Mouse (Mus musculus) layer of hippocampus, adult 2 months (tissue): ENCODE measurements around the gene S100a13. TPM values are rescaled to one million over a fixed set of nuclear protein-coding genes. Genes with fewer than 3 reads are reported as not detected.
A peak's percentile ranks its signal among the peaks of the same experiment; 100 is the strongest.

Experiments
- DNase-seq, 2 experiments: peaks; one replicate each; pipeline ENCODE4 v3.0.0; 2022; ENCODE audit warnings: low spot score in 2 of 2
- H3K27ac ChIP-seq: fragments of 200-600 bp; 2 replicates; pipeline ENCODE4 v1.8.1; 2022
- H3K4me3 ChIP-seq: fragments of 200-600 bp; 2 replicates; pipeline ENCODE4 v1.8.1; 2022; ENCODE audit warnings: mild to moderate bottlenecking
- CTCF ChIP-seq: fragments of 200-600 bp; conservative IDR thresholded peaks from 2 replicates; pipeline ENCODE4 v1.8.1; 2022; ENCODE audit warnings: antibody characterized with exemption, mild to moderate bottlenecking, moderate library complexity
- total RNA-seq, 2 experiments: library from RNA; stranded (reverse); gene quantifications; 2 replicates each; pipeline ENCODE4 v1.2.3; 2021

Gene S100a13
- total RNA-seq, 2 experiments from 2014 or later: 20.2 to 20.6 TPM

DNA sequence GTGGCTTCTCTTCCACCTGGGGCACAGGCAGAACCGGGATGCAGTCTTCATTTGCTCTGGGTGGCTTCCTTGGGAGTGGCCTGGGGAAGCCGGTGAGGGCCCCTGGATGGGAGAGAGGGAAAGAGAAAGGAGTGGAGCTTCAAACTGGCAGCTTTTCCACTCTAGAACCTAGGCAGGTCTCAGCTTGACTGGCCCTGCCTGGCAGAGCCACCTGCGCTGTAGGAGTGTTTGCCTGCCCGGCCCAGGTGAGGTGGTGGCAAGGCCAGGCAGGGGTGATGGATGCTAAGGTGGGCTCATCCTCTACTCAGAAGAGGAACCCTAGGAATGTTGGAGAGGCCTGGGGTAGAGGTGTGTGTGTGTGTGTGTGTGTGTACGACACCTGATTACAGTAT lies 23.7 kb downstream of the S100a13 start:
- peak overlapping the region; percentile 52 for H3K4me3 ChIP-seq
- peak overlapping the region; percentile 92 for H3K27ac ChIP-seq

DNA sequence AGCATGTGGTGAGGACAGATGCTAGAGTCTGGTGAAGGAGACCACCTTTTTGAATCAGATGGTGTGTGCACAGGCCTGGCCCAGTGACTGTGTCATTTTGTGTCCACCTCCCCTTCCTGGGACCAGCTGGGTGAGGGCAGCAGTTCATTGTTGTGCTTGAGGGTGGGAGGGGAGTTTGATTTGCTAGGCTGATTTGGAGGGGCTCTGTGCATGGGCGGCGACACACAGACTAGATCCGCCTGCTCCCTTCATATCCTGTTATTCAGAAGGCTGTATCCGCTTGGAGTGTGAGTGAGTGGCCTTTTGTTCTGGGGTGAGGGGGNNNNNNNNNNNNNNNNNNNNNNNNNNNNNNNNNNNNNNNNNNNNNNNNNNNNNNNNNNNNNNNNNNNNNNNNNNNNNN lies 26.7 kb downstream of the S100a13 start:
- TF ChIP-seq CTCF: no peak

More for the DNA sequence above, 23.7 kb downstream of the S100a13 start:
- no peak for DNase-seq
- TF ChIP-seq CTCF: no peak

DNA sequence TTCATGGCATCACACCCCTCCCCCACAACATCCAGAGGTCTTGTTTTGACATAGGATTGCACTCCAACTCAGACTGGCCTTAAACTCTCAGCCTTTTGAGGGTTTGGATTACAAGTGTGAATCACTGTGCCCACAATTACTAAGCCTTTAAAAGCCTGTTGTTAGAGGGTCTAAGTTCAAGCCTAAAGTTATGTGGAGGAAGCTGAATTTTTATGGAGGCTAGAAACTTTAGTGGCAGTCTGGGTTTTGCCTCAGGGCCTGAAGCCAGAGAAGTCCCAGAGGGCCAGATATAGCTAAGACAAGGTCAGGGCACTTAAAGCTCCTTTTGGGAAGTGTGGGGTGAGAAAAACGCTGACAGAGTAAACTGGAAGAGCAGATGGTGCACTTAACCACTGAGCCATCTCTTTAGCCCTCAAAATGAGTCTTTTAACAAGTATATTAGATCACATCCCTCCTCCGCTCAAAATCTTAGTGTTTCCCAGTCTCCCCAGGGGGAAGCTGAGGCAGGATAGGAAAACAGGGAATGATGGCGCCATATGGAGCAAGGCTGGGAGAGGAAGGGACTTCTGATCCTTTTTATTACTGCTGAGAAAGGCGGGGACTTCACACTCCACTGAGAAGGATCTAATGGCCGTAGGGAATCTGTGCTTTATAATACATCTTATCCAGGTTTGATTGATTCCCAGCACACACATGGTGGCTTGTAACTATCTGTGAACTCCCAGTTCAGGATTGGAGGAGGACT lies 35.6 kb downstream of the S100a13 start:
- no peak for TF ChIP-seq CTCF
- H3K27ac ChIP-seq: no peak overlapping the region
- no peak for DNase-seq
- no peak overlapping the region for H3K4me3 ChIP-seq

More for the DNA sequence above, 26.7 kb downstream of the S100a13 start:
- DNase-seq: peak; percentile 25 to 61
- Histone ChIP-seq H3K4me3 (peak overlapping the region; percentile 45), H3K27ac (peak overlapping the region; percentile 93)

DNA sequence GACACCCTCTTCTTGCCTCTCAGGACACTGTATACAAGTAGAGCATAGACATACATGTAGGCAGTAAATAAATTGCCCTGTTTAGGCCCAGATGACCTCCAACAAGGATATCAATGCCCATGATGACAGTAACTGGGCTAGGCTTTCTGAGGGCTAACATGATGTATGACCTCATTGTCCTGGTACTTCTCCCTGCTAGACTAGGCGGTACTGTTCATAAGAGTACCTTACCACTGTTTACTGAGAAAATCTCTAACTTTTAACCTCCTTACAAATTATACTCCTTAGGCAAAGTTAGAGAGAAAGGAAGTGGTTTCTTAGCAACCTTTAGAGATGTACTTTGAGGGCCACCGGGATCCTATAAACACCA lies 36.2 kb downstream of the S100a13 start:
- DNase-seq: no peak
- no peak overlapping the region for H3K27ac ChIP-seq

DNA sequence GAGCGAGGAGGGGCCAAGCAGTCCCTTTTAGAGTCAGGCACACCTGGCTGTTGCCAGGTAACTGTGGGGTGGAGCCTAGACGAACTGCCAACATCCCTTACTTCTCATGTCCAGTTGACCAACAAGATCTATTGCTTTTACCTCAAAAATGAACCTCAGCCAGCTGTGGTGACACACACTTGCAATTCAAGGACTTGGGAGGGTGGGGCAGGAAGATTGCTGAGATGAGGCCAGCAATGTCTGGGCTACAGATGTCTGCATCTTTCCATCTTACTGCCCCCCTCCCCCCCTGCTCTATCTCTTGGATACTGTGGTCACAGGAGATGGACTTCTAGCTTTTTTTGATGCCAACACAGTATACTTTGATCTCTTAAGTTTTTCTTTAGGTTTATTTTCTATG lies 38.0 kb downstream of the S100a13 start:
- Histone ChIP-seq H3K4me3 (no peak overlapping the region), H3K27ac (no peak overlapping the region)
- DNase-seq: no peak
- no peak for TF ChIP-seq CTCF

More for the DNA sequence above, 36.2 kb downstream of the S100a13 start:
- H3K4me3 ChIP-seq: no peak overlapping the region
- TF ChIP-seq CTCF: no peak

DNA sequence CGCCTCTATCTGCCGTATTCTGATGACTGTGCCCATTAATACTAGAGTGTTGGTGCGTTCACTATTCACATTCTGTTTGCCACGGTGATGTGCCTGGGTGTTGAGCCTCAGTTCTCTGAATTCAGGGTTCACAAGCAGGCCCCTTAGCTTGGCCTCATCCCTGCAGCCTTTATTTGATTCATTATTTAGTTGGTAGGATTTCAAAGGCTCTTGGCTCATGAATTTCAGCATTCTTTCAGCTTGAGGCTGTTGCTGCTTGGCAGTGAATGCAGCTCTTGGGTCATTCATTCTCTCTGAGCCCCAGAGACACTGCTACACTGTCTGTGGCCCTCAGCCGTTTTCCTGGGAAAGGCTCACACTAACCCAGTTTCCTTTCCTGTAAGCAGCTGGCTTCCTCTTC lies 41.7 kb downstream of the S100a13 start:
- peak; percentile 38 to 78 for DNase-seq
- Histone ChIP-seq H3K4me3 (no peak overlapping the region), H3K27ac (peak overlapping the region; percentile 86)
- TF ChIP-seq CTCF: no peak

DNA sequence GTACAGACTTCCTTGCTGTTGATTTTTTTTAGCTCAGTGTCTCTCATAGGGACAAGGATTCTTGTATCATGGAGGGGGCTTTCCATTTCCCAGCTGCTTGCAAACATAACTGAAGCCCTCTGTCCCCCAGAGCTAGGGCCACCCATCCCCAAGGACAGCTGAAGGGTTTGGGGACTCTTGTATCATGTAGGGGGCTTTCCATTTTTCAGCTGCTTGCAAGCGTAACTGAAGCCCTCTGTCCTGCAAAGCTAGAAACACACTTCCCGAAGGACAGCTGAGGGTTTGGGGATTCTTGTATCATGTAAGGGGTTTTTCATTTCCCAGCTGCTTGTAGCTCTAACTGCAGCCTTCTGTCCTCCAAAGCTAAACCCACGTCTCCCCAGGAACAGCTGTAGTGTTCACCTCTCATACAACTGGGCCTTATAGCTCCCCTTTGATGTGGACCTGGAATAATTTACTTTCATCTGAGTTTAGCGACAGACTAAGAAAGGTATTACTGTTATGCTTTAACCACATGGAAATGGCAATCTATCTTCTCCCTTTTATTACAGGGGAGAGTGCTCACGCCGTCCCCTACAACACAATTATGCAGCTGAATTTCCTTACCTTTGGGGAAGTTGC lies 45.9 kb downstream of the S100a13 start, which contains the start of gene S100a3:
Gene S100a3, plus strand, starts transcription at position 571 of the 621 bp plus-strand sequence.
- no peak within 1 kb of the TSS for H3K27ac ChIP-seq
- no peak within 1 kb of the TSS for H3K4me3 ChIP-seq
- DNase-seq: no peak
- no peak for TF ChIP-seq CTCF

Other genes starting within 250 kb of the S100a13 start
- 10 to 100 TPM; 33.7 to 35.6 TPM for gene Dennd4b, start 249.2 kb upstream of the S100a13 start, total RNA-seq
- 100 to 1,000 TPM; 107 to 108 TPM for gene Gatad2b, start 221.3 kb upstream of the S100a13 start, total RNA-seq
- 10 to 100 TPM; 15.0 to 17.2 TPM for gene Slc27a3, start 124.5 kb upstream of the S100a13 start, total RNA-seq
- gene Ints3, start 80.8 kb upstream of the S100a13 start, total RNA-seq: 10 to 100 TPM; 74.1 to 75.4 TPM
- gene Npr1, start 48.6 kb upstream of the S100a13 start, total RNA-seq: 1 to 10 TPM; 6.5 to 7.4 TPM
- 10 to 100 TPM; 85.4 to 88.0 TPM for gene Ilf2, start 38.3 kb upstream of the S100a13 start, total RNA-seq
- 10 to 100 TPM; 53.4 to 54.5 TPM for gene Snapin, start 23.4 kb upstream of the S100a13 start, total RNA-seq
- 100 to 1,000 TPM; 152 to 153 TPM for gene Chtop, start 4.9 kb upstream of the S100a13 start, total RNA-seq
- gene S100a1, start within 50 bp of the S100a13 start, total RNA-seq: 10 to 100 TPM; 89.9 to 92.1 TPM
- under 1 TPM; 0.49 to 0.95 TPM for gene S100a14, start 12.4 kb downstream of the S100a13 start, total RNA-seq
- 10 to 100 TPM; 79.0 to 82.8 TPM for gene S100a16, start 22.8 kb downstream of the S100a13 start, total RNA-seq
- under 1 TPM; 0.64 to 0.79 TPM for gene S100a3, start 46.1 kb downstream of the S100a13 start, total RNA-seq
- gene S100a2, start 75.8 kb downstream of the S100a13 start, total RNA-seq: not detected
- not detected for gene Gm42674, start 87.5 kb downstream of the S100a13 start, total RNA-seq
- 1 to 10 TPM; 3.4 to 5.7 TPM for gene S100a4, start 89.3 kb downstream of the S100a13 start, total RNA-seq
- gene S100a5, start 94.1 kb downstream of the S100a13 start, total RNA-seq: not detected
- gene S100a6, start 98.4 kb downstream of the S100a13 start, total RNA-seq: 10 to 100 TPM; 18.4 to 21.8 TPM
- under 1 TPM; 0.37 to 0.67 TPM for gene S100a7a, start 139.6 kb downstream of the S100a13 start, total RNA-seq
- gene S100a8, start 154.5 kb downstream of the S100a13 start, total RNA-seq: not detected
- not detected for gene S100a9, start 181.3 kb downstream of the S100a13 start, total RNA-seq
- gene Pglyrp4, start 212.5 kb downstream of the S100a13 start, total RNA-seq: not detected